In genomic region chr13:39372565-39372964, GRCm38 (mm10) we compare ENCODE assay signal across 20 mouse cellular contexts.
DNase-seq lines count a peak whose midpoint lies in the region; ATAC-seq and TF ChIP-seq lines count a peak whose summit lies in the region.
"Had no signal": no experiment of that assay in that cellular context is flagged by ENCODE, and none has a peak within 500 bp of the region (broad histone marks: within the 10 kb centered on the region; RNA-seq: fewer than 3 reads in every experiment).

No protein-coding gene starts in this region.

- H3K4me1 ChIP-seq in kidney, embryonic 14.5 days (ENCODE audit: control insufficient read depth, insufficient read depth, low read length): no peaks in the 10 kb centered on the region
- H3K4me1 ChIP-seq in midbrain, postnatal 0 days (ENCODE audit: insufficient read depth, low read length): no peaks in the 10 kb centered on the region
- no peaks in the 10 kb centered on the region for H3K4me1 ChIP-seq in midbrain, embryonic 15.5 days
- no peaks in the 10 kb centered on the region for H3K4me1 ChIP-seq in ES-E14 (ENCODE audit: control insufficient read depth in 2 of 2, insufficient read depth in 2 of 2, low read length in 2 of 2, poor library complexity in 1 of 2)
- H3K4me1 ChIP-seq: forebrain, embryonic 13.5 days; hindbrain, embryonic 10.5 days; megakaryocyte, embryonic 14.5 days; stomach, embryonic 15.5 days had no signal

- H3K27ac ChIP-seq in kidney, embryonic 14.5 days (ENCODE audit: low read depth, low read length): no peak overlapping the region
- H3K27ac ChIP-seq in midbrain, postnatal 0 days (ENCODE audit: low read depth, low read length): no peak overlapping the region
- H3K27ac ChIP-seq in midbrain, embryonic 15.5 days: no peak overlapping the region
- no peak overlapping the region for H3K27ac ChIP-seq in ES-E14 (ENCODE audit: insufficient read depth, low read depth, low read length, poor library complexity, severe bottlenecking)
- H3K27ac ChIP-seq: forebrain, embryonic 13.5 days; hindbrain, embryonic 10.5 days; stomach, embryonic 15.5 days had no signal

- no peak overlapping the region for H3K4me2 ChIP-seq in kidney, embryonic 14.5 days (replicated peaks; ENCODE audit: low read depth, low read length)
- H3K4me2 ChIP-seq in midbrain, postnatal 0 days (ENCODE audit: low read depth, low read length, poor library complexity, severe bottlenecking): no peak overlapping the region
- H3K4me2 ChIP-seq in midbrain, embryonic 15.5 days: no peak overlapping the region
- H3K4me2 ChIP-seq: forebrain, embryonic 13.5 days; stomach, embryonic 15.5 days had no signal

- 73% methylated on average over 3 of the region's 3 CpGs for WGBS in kidney, embryonic 14.5 days
- WGBS in midbrain, postnatal 0 days: 77% methylated on average over 3 of the region's 3 CpGs
- WGBS in midbrain, embryonic 15.5 days: 76% methylated on average over 3 of the region's 3 CpGs

- H3K36me3 ChIP-seq in kidney, embryonic 14.5 days (ENCODE audit: control insufficient read depth, insufficient read depth, low read length): no peaks in the 10 kb centered on the region
- H3K36me3 ChIP-seq in midbrain, postnatal 0 days (ENCODE audit: insufficient read depth, low read length): no peaks in the 10 kb centered on the region
- no peaks in the 10 kb centered on the region for H3K36me3 ChIP-seq in midbrain, embryonic 15.5 days (replicated peaks)
- H3K36me3 ChIP-seq in ES-E14 (ENCODE audit: control insufficient read depth, insufficient read depth, low read length, poor library complexity, severe bottlenecking): no peaks in the 10 kb centered on the region
- H3K36me3 ChIP-seq: hindbrain, embryonic 10.5 days; stomach, embryonic 15.5 days had no signal

- ATAC-seq in kidney, embryonic 14.5 days (ENCODE audit: low FRiP score, low TSS enrichment): no peak
- ATAC-seq in midbrain, postnatal 0 days (ENCODE audit: low FRiP score): no peak
- no peak for ATAC-seq in midbrain, embryonic 15.5 days (replicated peaks)
- ATAC-seq in erythroblast, adult 5-6 weeks (replicated peaks; ENCODE audit: low FRiP score, poor library complexity, severe bottlenecking): no peak
- ATAC-seq: CD4-positive, CD25-positive, alpha-beta regulatory T cell, adult 4 months; forebrain, embryonic 13.5 days; midbrain, embryonic 16.5 days had no signal

- peak; percentile 24 for TF ChIP-seq CTCF in midbrain, postnatal 0 days (IDR thresholded peaks at IDR 0.05)
- peak; percentile 36; the same call in 1 of the 2 replicates for TF ChIP-seq CTCF in brain, embryonic 14.5 days (IDR thresholded peaks at IDR 0.05; ENCODE audit: borderline replicate concordance, extremely low read depth, insufficient read depth, insufficient read length)

- H3K9me3 ChIP-seq in kidney, embryonic 14.5 days (ENCODE audit: control insufficient read depth, low read length): no peaks in the 10 kb centered on the region
- no peaks in the 10 kb centered on the region for H3K9me3 ChIP-seq in midbrain, postnatal 0 days (ENCODE audit: low read length)
- no peaks in the 10 kb centered on the region for H3K9me3 ChIP-seq in midbrain, embryonic 15.5 days
- H3K9me3 ChIP-seq in ES-E14 (ENCODE audit: control insufficient read depth, insufficient read depth, low read depth, low read length): no peaks in the 10 kb centered on the region
- H3K9me3 ChIP-seq: forebrain, embryonic 13.5 days; hindbrain, embryonic 10.5 days; stomach, embryonic 15.5 days had no signal

- no peaks in the 10 kb centered on the region for H3K27me3 ChIP-seq in kidney, embryonic 14.5 days (ENCODE audit: control insufficient read depth, insufficient read depth, low read length)
- H3K27me3 ChIP-seq in midbrain, postnatal 0 days (ENCODE audit: insufficient read depth, low read length): no peaks in the 10 kb centered on the region
- H3K27me3 ChIP-seq in midbrain, embryonic 15.5 days (replicated peaks): no peaks in the 10 kb centered on the region
- H3K27me3 ChIP-seq: forebrain, embryonic 13.5 days; megakaryocyte, embryonic 14.5 days; stomach, embryonic 15.5 days had no signal

- peak; percentile 17 to 22 for DNase-seq in kidney, postnatal 4 days
- DNase-seq in midbrain, postnatal 0 days (ENCODE audit: low spot score): no peak
- peak; percentile 39 for DNase-seq in ES-E14 (ENCODE audit: low read depth, low spot score)
- DNase-seq in brain, embryonic 14.5 days (ENCODE audit: low read depth): no peak
- DNase-seq in right cerebral cortex, postnatal 14 days: no peak
- DNase-seq: adrenal gland, adult 2 months; cerebellum, adult 11 months; heart, adult 11 months; layer of hippocampus, adult 9-11 months; spleen, adult 18-20 months; thymus, postnatal 25 days had no signal

- no peak for TF ChIP-seq POLR2A in brain, embryonic 14.5 days (IDR thresholded peaks at IDR 0.05; ENCODE audit: borderline replicate concordance, extremely low read depth, insufficient read depth, insufficient read length, poor library complexity, severe bottlenecking)

- in situ Hi-C loops in ES-E14 (cut with MboI; ENCODE audit: low sequenced_read_pairs in 2 of 2, unreplicated experiment in 2 of 2): loop anchor here in 1 of 2 experiments (10.0 kb wide), 1 partner anchor 678 kb away; no protein-coding TSS in a partner anchor

- H3K9ac ChIP-seq in kidney, embryonic 14.5 days (ENCODE audit: low read depth, low read length): no peak overlapping the region
- H3K9ac ChIP-seq in midbrain, postnatal 0 days (replicated peaks; ENCODE audit: low read length, poor library complexity, severe bottlenecking): no peak overlapping the region
- H3K9ac ChIP-seq in midbrain, embryonic 15.5 days: no peak overlapping the region
- H3K9ac ChIP-seq in ES-E14 (ENCODE audit: insufficient read depth, low read depth, low read length, poor library complexity, severe bottlenecking): no peak overlapping the region
- H3K9ac ChIP-seq: forebrain, embryonic 13.5 days; stomach, embryonic 15.5 days had no signal

- H3K4me3 ChIP-seq in kidney, embryonic 14.5 days (ENCODE audit: low read length): no peak overlapping the region
- no peak overlapping the region for H3K4me3 ChIP-seq in midbrain, postnatal 0 days (ENCODE audit: low read depth, low read length)
- no peak overlapping the region for H3K4me3 ChIP-seq in midbrain, embryonic 15.5 days
- H3K4me3 ChIP-seq in ES-E14 (ENCODE audit: insufficient read depth in 1 of 2, low read depth in 1 of 2, low read length in 2 of 2, poor library complexity in 1 of 2, severe bottlenecking in 1 of 2): no peak overlapping the region
- H3K4me3 ChIP-seq: forebrain, embryonic 13.5 days; hindbrain, embryonic 10.5 days; megakaryocyte, embryonic 14.5 days; stomach, embryonic 15.5 days had no signal

TF ChIP-seq in ES-E14, 5 proteins besides CTCF, POLR2A, EP300 and RAD21:
- TF ChIP-seq CHD2 (IDR thresholded peaks at IDR 0.05; ENCODE audit: low read depth, low read length): no peak
- TF ChIP-seq HCFC1 (IDR thresholded peaks at IDR 0.05; ENCODE audit: borderline replicate concordance, insufficient read depth, low read length): no peak
- no peak for TF ChIP-seq ZC3H11A (IDR thresholded peaks at IDR 0.05; ENCODE audit: borderline replicate concordance, low read depth, low read length)
- TF ChIP-seq ZNF384 (IDR thresholded peaks at IDR 0.05; ENCODE audit: low read depth, low read length): no peak
- no peak for TF ChIP-seq MAFK (IDR thresholded peaks at IDR 0.05; ENCODE audit: insufficient read depth, low read depth, low read length)

Comparison
In these comparisons a context has a peak if more than half of its experiments do, and no peak if none do; other contexts are left out.
1. DNase-seq: peak in kidney, postnatal 4 days (2 of 2) and ES-E14 (single experiment); none in midbrain, postnatal 0 days (single experiment), brain, embryonic 14.5 days (single experiment) and right cerebral cortex, postnatal 14 days (single experiment).